Comparison of ENCODE assay signal across 27 mouse cellular contexts in genomic region chr13:36422446-36422845, GRCm38 (mm10).
"Had no signal": no experiment of that assay in that cellular context is flagged by ENCODE, and none has a peak within 500 bp of the region (broad histone marks: within the 10 kb centered on the region; RNA-seq: fewer than 3 reads in every experiment).

No protein-coding gene starts in this region.

- H3K27ac ChIP-seq: heart, embryonic 13.5 days; heart, embryonic 15.5 days; hindbrain, embryonic 10.5 days; hindbrain, embryonic 12.5 days; hindbrain, embryonic 14.5 days; intestine, embryonic 15.5 days; layer of hippocampus, adult 2 months; left cerebral cortex, adult 2 months; limb, embryonic 10.5 days; limb, embryonic 12.5 days; liver, embryonic 13.5 days; liver, embryonic 15.5 days had no signal

- H3K4me3 ChIP-seq: heart, embryonic 13.5 days; heart, embryonic 15.5 days; hindbrain, embryonic 10.5 days; hindbrain, embryonic 12.5 days; intestine, embryonic 15.5 days; layer of hippocampus, adult 2 months; left cerebral cortex, adult 2 months; limb, embryonic 10.5 days; limb, embryonic 12.5 days; liver, embryonic 13.5 days; liver, embryonic 15.5 days had no signal

- H3K27me3 ChIP-seq: heart, embryonic 13.5 days; heart, embryonic 15.5 days; hindbrain, embryonic 12.5 days; intestine, embryonic 15.5 days; limb, embryonic 12.5 days; liver, embryonic 13.5 days; liver, embryonic 15.5 days had no signal

- H3K9ac ChIP-seq: heart, embryonic 13.5 days; heart, embryonic 15.5 days; hindbrain, embryonic 12.5 days; hindbrain, embryonic 14.5 days; intestine, embryonic 15.5 days; limb, embryonic 12.5 days; liver, embryonic 13.5 days; liver, embryonic 15.5 days had no signal

- H3K4me2 ChIP-seq: heart, embryonic 13.5 days; heart, embryonic 15.5 days; hindbrain, embryonic 12.5 days; hindbrain, embryonic 14.5 days; intestine, embryonic 15.5 days; limb, embryonic 12.5 days; liver, embryonic 11.5 days; liver, embryonic 13.5 days; liver, embryonic 15.5 days had no signal

- H3K4me1 ChIP-seq: heart, embryonic 13.5 days; hindbrain, embryonic 10.5 days; hindbrain, embryonic 12.5 days; intestine, embryonic 15.5 days; liver, embryonic 13.5 days; liver, embryonic 15.5 days had no signal

- H3K9me3 ChIP-seq: heart, embryonic 13.5 days; heart, embryonic 15.5 days; hindbrain, embryonic 10.5 days; hindbrain, embryonic 12.5 days; intestine, embryonic 15.5 days; limb, embryonic 10.5 days; limb, embryonic 12.5 days; liver, embryonic 13.5 days; liver, embryonic 15.5 days had no signal

- ATAC-seq: hindbrain, embryonic 16.5 days; inflammation-experienced regulatory T-cells, adult 6 months; intestine, embryonic 15.5 days; intestine, postnatal 0 days had no signal

- DNase-seq: gastrocnemius, postnatal 14 days; gastrocnemius, postnatal 36 days; heart, adult 18-20 months; heart, postnatal 14 days; heart, postnatal 36 days; kidney, adult 18-20 months; kidney, adult 8-10 months; kidney, postnatal 10 days; kidney, postnatal 25 days; kidney, postnatal 4 days; liver; liver, embryonic 13.5 days had no signal

- H3K36me3 ChIP-seq: heart, embryonic 13.5 days; heart, embryonic 15.5 days; hindbrain, embryonic 10.5 days; hindbrain, embryonic 12.5 days; intestine, embryonic 15.5 days; limb, embryonic 10.5 days; limb, embryonic 12.5 days; liver, embryonic 13.5 days; liver, embryonic 15.5 days had no signal
